Mouse (Mus musculus) forebrain, postnatal 0 days (tissue): ENCODE data around the gene Tnnt1. TPM values are rescaled to one million over a fixed set of nuclear protein-coding genes. Genes with fewer than 3 reads are reported as not detected.

Experiments used
- ATAC-seq: fragments of 200-750 bp; cut with Nextera tagmentation; 2 replicates; pipeline ENCODE4 v1.8.0; 2017; ENCODE audit warnings: mild to moderate bottlenecking, moderate library complexity
- DNase-seq: peaks from one replicate; pipeline ENCODE4 v3.0.0-alpha.2; 2015
- H3K27ac ChIP-seq: fragments of 300-500 bp; sonication (generic); 2 replicates; pipeline ENCODE4 v1.5.1; 2014; ENCODE audit warnings: low read depth, mild to moderate bottlenecking, antibody characterized with exemption, low read length, moderate library complexity, mixed read lengths
- H3K27me3 ChIP-seq: fragments of 300-500 bp; sonication (generic); 2 replicates; pipeline ENCODE4 v1.6.1; 2014; ENCODE audit warnings: mild to moderate bottlenecking, low read length, mixed read lengths; ENCODE audit not compliant: insufficient read depth
- H3K36me3 ChIP-seq: fragments of 300-500 bp; sonication (generic); 2 replicates; pipeline ENCODE4 v1.6.1; 2014; ENCODE audit warnings: mild to moderate bottlenecking, moderate library complexity; ENCODE audit not compliant: insufficient read depth
- H3K4me1 ChIP-seq: fragments of 300-500 bp; sonication (generic); 2 replicates; pipeline ENCODE4 v1.6.1; 2014; ENCODE audit warnings: antibody characterized with exemption; ENCODE audit not compliant: insufficient read depth
- H3K4me2 ChIP-seq: fragments of 300-500 bp; sonication (generic); 2 replicates; pipeline ENCODE4 v1.6.1; 2014; ENCODE audit warnings: low read depth, mild to moderate bottlenecking, moderate library complexity
- H3K4me3 ChIP-seq: fragments of 300-500 bp; sonication (generic); 2 replicates; pipeline ENCODE4 v1.5.1; 2014; ENCODE audit warnings: low read depth, low read length, mixed read lengths
- H3K9ac ChIP-seq: fragments of 300-500 bp; sonication (generic); 2 replicates; pipeline ENCODE4 v1.6.1; 2014; ENCODE audit warnings: mild to moderate bottlenecking
- H3K9me3 ChIP-seq: fragments of 300-500 bp; sonication (generic); 2 replicates; pipeline ENCODE4 v1.6.1; 2016; ENCODE audit warnings: low read length
- CTCF ChIP-seq: sonication (generic); IDR thresholded peaks from 2 replicates; pipeline ENCODE4 v1.5.1; 2016; ENCODE audit warnings: antibody characterized with exemption, control low read depth, low read depth
- WGBS: fragments of 180-500 bp; shearing (Covaris S2); extraction: QIAGEN DNeasy Blood & Tissue Kit; methylation state at CpG from one replicate; pipeline ENCODE4 v1.1.7; 2014; 5-methylcytosine and 5-hydroxymethylcytosine counted together
- polyA plus RNA-seq: library from polyadenylated mRNA; unstranded; fragments of >200 nt; fragmentation: Nextera tagmentation; extraction: Ambion mirVana; gene quantifications from 2 replicates; pipeline ENCODE4 v1.2.1, GENCODE M21; 2015
- total RNA-seq: library from RNA; depleted of rRNA; stranded (reverse); fragments of >200 nt; gene quantifications from 2 replicates; pipeline ENCODE4 v1.2.3, GENCODE M21; 2014

The Tnnt1 gene
- total and polyA plus RNA-seq, 2 experiments from 2014 or later = 2.9 to 3.9 TPM

- WGBS = 78% methylated on average over 4 of the region's 4 CpGs
- Histone ChIP-seq H3K9me3 (no peaks in the 10 kb centered on the region), H3K4me1 (peaks cover 19% of the 10 kb centered on the region; the same call in 1 of the 2 replicates), H3K4me3 (no peak overlapping the region), H3K4me2 (no peak overlapping the region), H3K27me3 (no peaks in the 10 kb centered on the region), H3K9ac (no peak overlapping the region), H3K36me3 (no peaks in the 10 kb centered on the region), H3K27ac (no peak overlapping the region)
- DNase-seq = no peak
- no peak for TF ChIP-seq CTCF
- no peak for ATAC-seq
These were observed 13.1 kb downstream of the Tnnt1 start for GRCm38 (mm10) chr7:4503100-4503499.

GRCm38 (mm10) chr7:4502421-4503090 lies 13.6 kb downstream of the Tnnt1 start:
- H3K27ac ChIP-seq = no peak overlapping the region
- ATAC-seq (peak; percentile 23; the same call in 1 of the 2 replicates), DNase-seq (peak; percentile 69)
- H3K4me1 ChIP-seq = peaks cover 19% of the 10 kb centered on the region; the same call in 1 of the 2 replicates
- no peak for TF ChIP-seq CTCF
- peak overlapping the region; percentile 83 for H3K4me3 ChIP-seq
- 9% methylated on average over 14 of the region's 14 CpGs for whole genome bisulfite sequencing
- peak overlapping the region; percentile 85; the same call in 1 of the 2 replicates for H3K9ac ChIP-seq
- H3K9me3 ChIP-seq = no peaks in the 10 kb centered on the region
- no peaks in the 10 kb centered on the region for H3K27me3 ChIP-seq
- no peaks in the 10 kb centered on the region for H3K36me3 ChIP-seq
- H3K4me2 ChIP-seq = peak overlapping the region; percentile 69

- H3K4me1 ChIP-seq = peaks cover 19% of the 10 kb centered on the region; the same call in 1 of the 2 replicates
- peak within 1 kb of the TSS; percentile 69 for H3K4me2 ChIP-seq
- no peaks in the 10 kb centered on the region for H3K27me3 ChIP-seq
- peak; percentile 96 for ATAC-seq
- H3K9ac ChIP-seq = peak within 1 kb of the TSS; percentile 85
- no peak for TF ChIP-seq CTCF
- WGBS = 2% methylated on average over 62 of the region's 62 CpGs
- peaks cover 5% of the 10 kb centered on the region; the same call in 1 of the 2 replicates for H3K36me3 ChIP-seq
- peak within 1 kb of the TSS; percentile 88 for H3K27ac ChIP-seq
- peak; percentile 97 for DNase-seq
- H3K4me3 ChIP-seq = peak within 1 kb of the TSS; percentile 83
- no peaks in the 10 kb centered on the region for H3K9me3 ChIP-seq
These were observed 14.4 kb downstream of the Tnnt1 start, which contains the start of gene Ppp1r12c for GRCm38 (mm10) chr7:4501558-4502397. Ppp1r12c (minus strand) TSS chr7:4501680.

- peak overlapping the region; percentile 83 for H3K4me3 ChIP-seq
- H3K27ac ChIP-seq = peak overlapping the region; percentile 88
- DNase-seq = no peak
- ATAC-seq = peak; percentile 34
- peaks cover 19% of the 10 kb centered on the region; the same call in 1 of the 2 replicates for H3K4me1 ChIP-seq
- 3% methylated on average over 44 of the region's 52 CpGs for WGBS
- H3K9me3 ChIP-seq = no peaks in the 10 kb centered on the region
- no peak for TF ChIP-seq CTCF
- H3K9ac ChIP-seq = peak overlapping the region; percentile 85
- no peaks in the 10 kb centered on the region for H3K27me3 ChIP-seq
- H3K4me2 ChIP-seq = peak overlapping the region; percentile 69
- H3K36me3 ChIP-seq = peaks cover 13% of the 10 kb centered on the region
These were observed 15.2 kb downstream of the Tnnt1 start for GRCm38 (mm10) chr7:4500892-4501471.

- no peak overlapping the region for H3K27ac ChIP-seq
- no peak overlapping the region; the same call in 1 of the 2 replicates for H3K9ac ChIP-seq
- no peak for DNase-seq
- WGBS = 89% methylated on average over 4 of the region's 4 CpGs
- H3K36me3 ChIP-seq = peaks cover 22% of the 10 kb centered on the region
- TF ChIP-seq CTCF = no peak
- no peak for ATAC-seq
- H3K4me1 ChIP-seq = peaks cover 19% of the 10 kb centered on the region; the same call in 1 of the 2 replicates
- H3K4me2 ChIP-seq = peak overlapping the region; percentile 69; the same call in 1 of the 2 replicates
- no peak overlapping the region for H3K4me3 ChIP-seq
- H3K27me3 ChIP-seq = no peaks in the 10 kb centered on the region
- H3K9me3 ChIP-seq = no peaks in the 10 kb centered on the region
These were observed 17.1 kb downstream of the Tnnt1 start for GRCm38 (mm10) chr7:4499034-4499433.

- H3K9ac ChIP-seq = no peak overlapping the region
- peak; percentile 46 for DNase-seq
- H3K4me1 ChIP-seq = peaks cover 19% of the 10 kb centered on the region; the same call in 1 of the 2 replicates
- peaks cover 23% of the 10 kb centered on the region for H3K36me3 ChIP-seq
- H3K27me3 ChIP-seq = no peaks in the 10 kb centered on the region
- TF ChIP-seq CTCF = no peak
- H3K9me3 ChIP-seq = no peaks in the 10 kb centered on the region
- H3K4me3 ChIP-seq = no peak overlapping the region
- ATAC-seq = no peak
- peak overlapping the region; percentile 15; the same call in 1 of the 2 replicates for H3K4me2 ChIP-seq
- 13% methylated on average over 9 of the region's 9 CpGs for WGBS
- no peak overlapping the region for H3K27ac ChIP-seq
These were observed 17.9 kb downstream of the Tnnt1 start for GRCm38 (mm10) chr7:4498251-4498650.
